Mouse (Mus musculus): ENCODE results near the gene Olfr1371. TPM values are rescaled to one million over a fixed set of nuclear protein-coding genes. Genes with fewer than 3 reads are reported as not detected.
A peak's percentile ranks its signal among the peaks of the same experiment; 100 is the strongest.
"Not testable (repeated sequence)": the region's sequence is repeated elsewhere in the genome, so short reads cannot be mapped to it uniquely, and the experiment has no call there.

The Olfr1371 gene
- total RNA-seq, 1 experiment = not detected

DNA sequence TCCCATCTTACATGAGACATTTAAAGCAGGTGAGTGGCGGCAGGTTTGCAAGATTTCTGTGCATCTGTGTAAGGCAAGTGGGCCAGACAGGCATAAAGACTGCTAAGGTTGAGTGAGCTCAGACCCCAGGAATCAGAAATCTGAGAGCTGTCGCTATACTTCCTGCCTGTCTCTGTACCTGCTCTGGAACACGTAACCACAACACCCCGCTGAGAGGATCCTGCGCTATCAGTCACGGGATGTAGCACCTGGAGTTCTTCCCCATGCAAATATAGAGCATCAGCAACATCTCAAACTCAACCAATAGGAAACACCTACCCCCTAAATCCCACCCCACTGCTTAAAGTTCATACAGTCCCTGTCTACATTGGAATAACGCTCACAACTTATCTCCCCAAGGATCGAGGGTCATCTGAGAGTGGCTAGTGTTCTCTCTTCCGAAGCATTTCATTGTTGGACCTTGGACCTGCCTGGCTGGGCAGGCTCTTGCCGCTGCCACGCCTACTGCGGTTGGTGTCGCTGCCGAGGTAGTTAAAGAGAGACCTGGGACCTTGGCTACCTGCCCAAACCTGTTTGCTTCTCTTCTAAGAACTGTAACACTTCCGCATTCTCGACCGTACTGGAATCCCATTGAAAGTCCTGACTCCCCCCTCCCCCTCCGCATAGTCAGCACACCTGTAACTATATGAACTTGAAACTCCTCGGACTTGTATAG lies 10.3 kb upstream of the Olfr1371 start:
- no peaks in the 10 kb centered on the region for H3K36me3 ChIP-seq (ENCODE audit: control insufficient read depth, insufficient read depth, low read length, poor library complexity, severe bottlenecking)
- peak overlapping the region; percentile 54 to 56 for H3K4me3 ChIP-seq (ENCODE audit: insufficient read depth in 1 of 2, low read depth in 1 of 2, low read length in 2 of 2, poor library complexity in 1 of 2, severe bottlenecking in 1 of 2)
- TF ChIP-seq CHD2 (IDR thresholded peaks at IDR 0.05; ENCODE audit: low read depth, low read length) = peak; percentile 52; the same call in 1 of the 2 replicates
- TF ChIP-seq ZNF384 (IDR thresholded peaks at IDR 0.05; ENCODE audit: low read depth, low read length) = no peak
- H3K9me3 ChIP-seq (ENCODE audit: control insufficient read depth, insufficient read depth, low read depth, low read length) = no peaks in the 10 kb centered on the region
- peak overlapping the region; percentile 65 for H3K27ac ChIP-seq (ENCODE audit: insufficient read depth, low read depth, low read length, poor library complexity, severe bottlenecking)
- DNase-seq (ENCODE audit: low read depth, low spot score) = peak; percentile 67
- H3K9ac ChIP-seq (ENCODE audit: insufficient read depth, low read depth, low read length, poor library complexity, severe bottlenecking) = peak overlapping the region; percentile 34
- peaks cover 9 to 16% of the 10 kb centered on the region in 2 experiments; a peak in 2 of 4 replicates for H3K4me1 ChIP-seq (ENCODE audit: control insufficient read depth in 2 of 2, insufficient read depth in 2 of 2, low read length in 2 of 2, poor library complexity in 1 of 2)
- in situ Hi-C loops (cut with MboI; ENCODE audit: low sequenced_read_pairs in 2 of 2, unreplicated experiment in 2 of 2) = loop anchor here in 1 of 2 experiments (5.0 kb wide), 1 partner anchor 87 kb away; no protein-coding TSS in a partner anchor

DNA sequence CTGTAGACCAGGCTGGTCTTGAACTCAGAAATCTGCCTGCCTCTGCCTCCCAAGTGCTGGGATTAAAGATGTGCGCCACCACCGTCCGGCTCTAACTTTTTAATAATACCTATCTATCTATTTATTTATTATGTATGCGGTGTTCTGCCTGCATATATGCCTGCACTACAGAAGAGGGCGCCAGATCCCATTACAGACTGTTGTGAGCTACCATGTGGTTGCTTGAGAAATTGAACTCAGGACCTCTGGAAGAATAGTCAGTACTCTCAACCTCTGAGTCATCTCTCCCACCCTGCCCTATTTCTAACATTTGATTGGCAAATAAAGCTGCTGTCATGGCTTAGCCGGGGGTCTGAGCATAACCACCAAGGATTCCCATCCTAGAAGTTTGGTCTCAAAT lies 9.1 kb upstream of the Olfr1371 start:
- Histone ChIP-seq H3K36me3 (ENCODE audit: control insufficient read depth, insufficient read depth, low read length, poor library complexity, severe bottlenecking) (no peaks in the 10 kb centered on the region), H3K4me1 (ENCODE audit: control insufficient read depth in 2 of 2, insufficient read depth in 2 of 2, low read length in 2 of 2, poor library complexity in 1 of 2) (peaks cover 5 to 12% of the 10 kb centered on the region in 2 experiments; a peak in 2 of 4 replicates), H3K27ac (ENCODE audit: insufficient read depth, low read depth, low read length, poor library complexity, severe bottlenecking) (no peak overlapping the region), H3K4me3 (ENCODE audit: insufficient read depth in 1 of 2, low read depth in 1 of 2, low read length in 2 of 2, poor library complexity in 1 of 2, severe bottlenecking in 1 of 2) (no peak overlapping the region), H3K9me3 (ENCODE audit: control insufficient read depth, insufficient read depth, low read depth, low read length) (no peaks in the 10 kb centered on the region), H3K9ac (ENCODE audit: insufficient read depth, low read depth, low read length, poor library complexity, severe bottlenecking) (no peak overlapping the region)
- in situ Hi-C loops (cut with MboI; ENCODE audit: low sequenced_read_pairs in 2 of 2, unreplicated experiment in 2 of 2) = loop anchor here in 1 of 2 experiments (5.0 kb wide), 1 partner anchor 86 kb away; no protein-coding TSS in a partner anchor
- TF ChIP-seq MAFK (IDR thresholded peaks at IDR 0.05; ENCODE audit: insufficient read depth, low read depth, low read length) (no peak), CHD2 (IDR thresholded peaks at IDR 0.05; ENCODE audit: low read depth, low read length) (no peak), ZC3H11A (IDR thresholded peaks at IDR 0.05; ENCODE audit: borderline replicate concordance, low read depth, low read length) (no peak), ZNF384 (IDR thresholded peaks at IDR 0.05; ENCODE audit: low read depth, low read length) (no peak), HCFC1 (IDR thresholded peaks at IDR 0.05; ENCODE audit: borderline replicate concordance, insufficient read depth, low read length) (no peak)
- DNase-seq (ENCODE audit: low read depth, low spot score) = no peak

DNA sequence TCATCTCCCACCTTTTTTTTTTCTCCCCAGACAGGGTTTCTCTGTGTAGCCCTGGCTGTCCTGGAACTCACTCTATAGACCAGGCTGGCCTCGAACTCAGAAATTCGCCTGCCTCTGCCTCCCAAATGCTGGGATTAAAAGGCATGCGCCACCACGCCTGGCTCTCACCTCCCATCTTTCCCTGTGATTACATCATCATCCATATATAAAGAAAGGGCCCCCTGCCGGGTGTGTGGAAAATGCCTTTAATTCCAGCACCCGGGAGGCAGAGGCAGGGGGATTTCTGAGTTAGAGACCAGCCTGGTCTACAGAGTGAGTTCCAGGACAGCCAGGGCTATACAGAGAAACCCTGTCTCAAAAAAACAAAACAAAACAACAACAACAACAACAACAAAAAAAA lies 8.1 kb upstream of the Olfr1371 start:
- not testable (repeated sequence) for H3K9ac ChIP-seq (ENCODE audit: insufficient read depth, low read depth, low read length, poor library complexity, severe bottlenecking); H3K4me3 ChIP-seq (ENCODE audit: insufficient read depth in 1 of 2, low read depth in 1 of 2, low read length in 2 of 2, poor library complexity in 1 of 2, severe bottlenecking in 1 of 2); H3K4me1 ChIP-seq (ENCODE audit: control insufficient read depth in 2 of 2, insufficient read depth in 2 of 2, low read length in 2 of 2, poor library complexity in 1 of 2); H3K9me3 ChIP-seq (ENCODE audit: control insufficient read depth, insufficient read depth, low read depth, low read length); DNase-seq (ENCODE audit: low read depth, low spot score); H3K27ac ChIP-seq (ENCODE audit: insufficient read depth, low read depth, low read length, poor library complexity, severe bottlenecking); H3K36me3 ChIP-seq (ENCODE audit: control insufficient read depth, insufficient read depth, low read length, poor library complexity, severe bottlenecking)
- in situ Hi-C loops (cut with MboI; ENCODE audit: low sequenced_read_pairs in 2 of 2, unreplicated experiment in 2 of 2) = loop anchor here in 1 of 2 experiments (5.0 kb wide), 1 partner anchor 85 kb away; no protein-coding TSS in a partner anchor

DNA sequence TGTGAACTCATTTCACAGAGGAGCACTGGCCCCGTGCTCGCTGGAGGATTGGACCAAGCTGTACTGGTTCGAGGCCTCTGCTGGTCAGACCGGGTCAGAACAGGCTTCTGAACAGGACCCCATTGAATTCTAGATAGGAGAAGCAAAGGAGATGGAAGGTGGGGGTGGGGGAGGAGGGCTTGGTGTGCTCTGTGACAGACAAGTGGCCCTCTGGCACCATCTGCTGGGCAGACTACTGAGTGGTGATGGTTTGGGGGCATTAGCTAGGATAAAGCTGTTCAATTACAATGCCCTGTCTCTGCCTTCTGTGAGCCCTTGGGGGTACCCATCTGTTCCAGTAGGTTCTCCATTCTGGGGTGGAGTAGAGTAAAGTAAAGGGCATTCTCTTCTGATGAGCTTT lies 6.5 kb upstream of the Olfr1371 start:
- in situ Hi-C loops (cut with MboI; ENCODE audit: low sequenced_read_pairs in 2 of 2, unreplicated experiment in 2 of 2) = loop anchor here in 1 of 2 experiments (5.0 kb wide), 1 partner anchor 83 kb away; no protein-coding TSS in a partner anchor
- H3K4me1 ChIP-seq (ENCODE audit: control insufficient read depth in 2 of 2, insufficient read depth in 2 of 2, low read length in 2 of 2, poor library complexity in 1 of 2) = 0 out of 4 replicates have a peak, but pooled peaks cover 2 to 3% of the 10 kb centered on the region in 2 experiments
- no peak overlapping the region for H3K9ac ChIP-seq (ENCODE audit: insufficient read depth, low read depth, low read length, poor library complexity, severe bottlenecking)
- H3K36me3 ChIP-seq (ENCODE audit: control insufficient read depth, insufficient read depth, low read length, poor library complexity, severe bottlenecking) = no peaks in the 10 kb centered on the region
- H3K9me3 ChIP-seq (ENCODE audit: control insufficient read depth, insufficient read depth, low read depth, low read length) = no peaks in the 10 kb centered on the region
- no peak overlapping the region for H3K4me3 ChIP-seq (ENCODE audit: insufficient read depth in 1 of 2, low read depth in 1 of 2, low read length in 2 of 2, poor library complexity in 1 of 2, severe bottlenecking in 1 of 2)
- DNase-seq (ENCODE audit: low read depth, low spot score) = peak; percentile 70
- TF ChIP-seq ZC3H11A (IDR thresholded peaks at IDR 0.05; ENCODE audit: borderline replicate concordance, low read depth, low read length) (peak; percentile 83; the same call in 1 of the 2 replicates), ZNF384 (IDR thresholded peaks at IDR 0.05; ENCODE audit: low read depth, low read length) (no peak), CHD2 (IDR thresholded peaks at IDR 0.05; ENCODE audit: low read depth, low read length) (no peak)
- no peak overlapping the region for H3K27ac ChIP-seq (ENCODE audit: insufficient read depth, low read depth, low read length, poor library complexity, severe bottlenecking)

DNA sequence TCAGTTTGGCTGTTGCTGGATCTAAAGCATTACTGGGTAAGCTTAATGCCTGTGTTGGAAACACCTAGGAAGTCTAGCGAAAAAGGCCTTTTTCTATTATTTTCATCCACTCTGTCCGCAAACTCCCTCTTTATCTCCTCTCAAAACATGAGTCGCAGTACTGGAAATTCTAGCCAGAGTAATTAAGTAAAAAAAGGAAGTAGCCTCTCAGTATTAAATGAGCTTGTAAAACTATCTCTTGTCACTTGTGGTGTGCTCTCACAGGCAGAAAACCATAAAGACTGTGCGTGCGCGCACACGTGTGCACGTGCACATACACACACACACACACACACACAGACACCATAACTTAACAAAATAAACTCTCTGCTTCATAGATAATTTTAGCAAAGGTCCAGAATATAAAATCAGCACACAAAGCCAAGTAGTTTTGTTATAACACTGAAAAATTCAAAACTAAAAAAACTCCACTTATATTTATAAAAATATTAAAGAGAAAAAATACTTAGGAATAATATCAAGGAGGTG lies 17.2 kb downstream of the Olfr1371 start:
- H3K4me1 ChIP-seq (ENCODE audit: control insufficient read depth in 2 of 2, insufficient read depth in 2 of 2, low read length in 2 of 2, poor library complexity in 1 of 2); H3K27ac ChIP-seq (ENCODE audit: insufficient read depth, low read depth, low read length, poor library complexity, severe bottlenecking); H3K36me3 ChIP-seq (ENCODE audit: control insufficient read depth, insufficient read depth, low read length, poor library complexity, severe bottlenecking); H3K9ac ChIP-seq (ENCODE audit: insufficient read depth, low read depth, low read length, poor library complexity, severe bottlenecking); H3K4me3 ChIP-seq (ENCODE audit: insufficient read depth in 1 of 2, low read depth in 1 of 2, low read length in 2 of 2, poor library complexity in 1 of 2, severe bottlenecking in 1 of 2); H3K9me3 ChIP-seq (ENCODE audit: control insufficient read depth, insufficient read depth, low read depth, low read length); in situ Hi-C loops (cut with MboI; ENCODE audit: low sequenced_read_pairs in 2 of 2, unreplicated experiment in 2 of 2); DNase-seq (ENCODE audit: low read depth, low spot score): not testable (repeated sequence)

DNA sequence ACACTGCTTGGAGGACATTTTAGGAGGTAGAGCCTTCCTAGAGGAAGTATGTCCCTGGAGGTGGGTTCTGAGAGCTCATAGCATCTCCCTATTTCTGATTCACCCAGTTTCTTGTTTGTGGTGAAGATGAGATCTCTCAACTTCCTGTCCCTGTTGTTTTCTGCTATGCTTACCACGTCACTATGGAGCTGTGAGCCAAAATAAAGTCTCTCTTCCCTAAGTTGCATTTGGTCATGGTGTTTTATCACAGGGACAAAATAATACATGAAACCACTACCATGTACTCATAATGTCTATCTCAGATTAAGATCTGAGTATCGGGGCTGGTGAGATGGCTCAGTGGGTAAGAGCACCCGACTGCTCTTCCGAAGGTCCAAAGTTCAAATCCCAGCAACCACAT lies 33.1 kb downstream of the Olfr1371 start:
- H3K4me3 ChIP-seq (ENCODE audit: insufficient read depth in 1 of 2, low read depth in 1 of 2, low read length in 2 of 2, poor library complexity in 1 of 2, severe bottlenecking in 1 of 2); H3K9ac ChIP-seq (ENCODE audit: insufficient read depth, low read depth, low read length, poor library complexity, severe bottlenecking); H3K9me3 ChIP-seq (ENCODE audit: control insufficient read depth, insufficient read depth, low read depth, low read length); H3K36me3 ChIP-seq (ENCODE audit: control insufficient read depth, insufficient read depth, low read length, poor library complexity, severe bottlenecking); in situ Hi-C loops (cut with MboI; ENCODE audit: low sequenced_read_pairs in 2 of 2, unreplicated experiment in 2 of 2); DNase-seq (ENCODE audit: low read depth, low spot score); H3K4me1 ChIP-seq (ENCODE audit: control insufficient read depth in 2 of 2, insufficient read depth in 2 of 2, low read length in 2 of 2, poor library complexity in 1 of 2); H3K27ac ChIP-seq (ENCODE audit: insufficient read depth, low read depth, low read length, poor library complexity, severe bottlenecking): not testable (repeated sequence)

DNA sequence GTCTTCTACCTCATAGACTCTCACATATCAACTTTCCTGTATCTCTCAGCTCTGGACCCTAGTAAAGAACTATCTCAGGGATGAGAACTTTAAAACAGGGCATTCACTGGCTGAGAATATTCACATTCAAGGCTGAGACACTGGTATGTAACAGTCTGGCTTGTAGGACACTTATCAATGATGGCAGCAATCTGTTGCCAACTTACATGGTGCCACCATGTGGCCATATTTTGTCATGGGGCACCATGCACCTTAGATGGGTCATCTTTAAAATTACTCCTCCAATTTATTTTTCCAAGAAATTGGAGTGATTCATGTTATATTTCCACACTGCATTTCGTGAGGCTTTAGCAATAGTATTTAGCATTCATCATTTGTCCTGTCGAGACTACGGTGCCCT lies 33.9 kb downstream of the Olfr1371 start:
- H3K27ac ChIP-seq (ENCODE audit: insufficient read depth, low read depth, low read length, poor library complexity, severe bottlenecking); H3K36me3 ChIP-seq (ENCODE audit: control insufficient read depth, insufficient read depth, low read length, poor library complexity, severe bottlenecking); H3K4me3 ChIP-seq (ENCODE audit: insufficient read depth in 1 of 2, low read depth in 1 of 2, low read length in 2 of 2, poor library complexity in 1 of 2, severe bottlenecking in 1 of 2); H3K4me1 ChIP-seq (ENCODE audit: control insufficient read depth in 2 of 2, insufficient read depth in 2 of 2, low read length in 2 of 2, poor library complexity in 1 of 2); H3K9ac ChIP-seq (ENCODE audit: insufficient read depth, low read depth, low read length, poor library complexity, severe bottlenecking); H3K9me3 ChIP-seq (ENCODE audit: control insufficient read depth, insufficient read depth, low read depth, low read length); DNase-seq (ENCODE audit: low read depth, low spot score); in situ Hi-C loops (cut with MboI; ENCODE audit: low sequenced_read_pairs in 2 of 2, unreplicated experiment in 2 of 2): not testable (repeated sequence)
